Mouse (Mus musculus) G1E (cell line): ENCODE results near the gene Pbx4.

Source experiments
- CTCF ChIP-seq: IDR thresholded peaks from 2 replicates; pipeline ENCODE4 v1.5.1; 2012; ENCODE audit warnings: low read depth, low read length, inconsistent platforms, mixed read lengths
- GATA1 ChIP-seq: IDR thresholded peaks from 2 replicates; pipeline ENCODE4 v1.6.1; 2012; ENCODE audit warnings: borderline replicate concordance, low read length, inconsistent platforms, mixed read lengths
- GATA2 ChIP-seq: IDR thresholded peaks from 2 replicates; pipeline ENCODE4 v1.6.1; 2012; ENCODE audit warnings: low read depth, low read length, inconsistent platforms, borderline replicate concordance
- TAL1 ChIP-seq: conservative IDR thresholded peaks from 2 replicates; pipeline ENCODE4 v1.6.1; 2012; ENCODE audit warnings: low read depth, low read length, inconsistent platforms, mixed read lengths

GRCm38 (mm10) chr8:69789731-69790130, 42.6 kb upstream of the Pbx4 start:
- TF ChIP-seq CTCF (no peak), TAL1 (no peak), GATA1 (no peak), GATA2 (no peak)
